Mouse (Mus musculus): ENCODE results near the gene Dnah3.

GRCm38 (mm10) chr7:119887887-119888286 lies 207.2 kb downstream of the Dnah3 start:
- TF ChIP-seq CTCF (IDR thresholded peaks at IDR 0.05; ENCODE audit: low read depth) (no peak), EP300 (IDR thresholded peaks at IDR 0.05; ENCODE audit: low read depth) (no peak)

Measured in liver, postnatal 0 days (tissue).